Mouse (Mus musculus) lung, postnatal 0 days (tissue): ENCODE data around the gene Zfp277.

Source experiments
- CTCF ChIP-seq: IDR thresholded peaks from 2 replicates; pipeline ENCODE4 v1.5.1; 2016; ENCODE audit warnings: antibody characterized with exemption, mild to moderate bottlenecking
- EP300 ChIP-seq: IDR thresholded peaks from 2 replicates; pipeline ENCODE4 v1.6.1; 2016; ENCODE audit warnings: antibody characterized with exemption, mild to moderate bottlenecking, control low read depth

DNA sequence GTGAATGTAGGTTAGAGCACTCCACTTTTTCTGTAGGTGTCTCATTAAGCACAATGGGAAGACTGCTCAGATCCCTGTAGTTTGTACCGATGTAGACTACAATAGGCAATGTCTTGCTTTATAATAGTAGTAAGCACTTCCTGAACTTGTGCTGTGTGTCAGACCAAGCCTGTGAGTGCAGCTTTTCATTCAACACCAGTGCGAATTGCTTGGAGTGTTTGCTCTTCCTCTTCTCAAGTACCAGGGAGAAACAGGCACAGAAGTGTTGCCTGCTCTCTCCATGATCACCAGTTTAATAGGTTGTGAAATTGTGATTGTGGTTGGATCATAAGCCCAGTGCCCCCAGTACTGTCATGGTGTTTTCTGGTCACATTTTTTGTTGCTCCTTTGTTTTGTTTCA, 18.1 kb upstream of the Zfp277 start:
- TF ChIP-seq CTCF: no peak
- no peak for TF ChIP-seq EP300
